Mouse (Mus musculus) frontal cortex, postnatal 25 days (tissue): ENCODE measurements around the gene Fhad1.

Experiments
- DNase-seq, 2 experiments: peaks; one replicate each; pipeline ENCODE4 v3.0.0; 2022; ENCODE audit warnings: low spot score in 2 of 2

The Fhad1 gene

DNA sequence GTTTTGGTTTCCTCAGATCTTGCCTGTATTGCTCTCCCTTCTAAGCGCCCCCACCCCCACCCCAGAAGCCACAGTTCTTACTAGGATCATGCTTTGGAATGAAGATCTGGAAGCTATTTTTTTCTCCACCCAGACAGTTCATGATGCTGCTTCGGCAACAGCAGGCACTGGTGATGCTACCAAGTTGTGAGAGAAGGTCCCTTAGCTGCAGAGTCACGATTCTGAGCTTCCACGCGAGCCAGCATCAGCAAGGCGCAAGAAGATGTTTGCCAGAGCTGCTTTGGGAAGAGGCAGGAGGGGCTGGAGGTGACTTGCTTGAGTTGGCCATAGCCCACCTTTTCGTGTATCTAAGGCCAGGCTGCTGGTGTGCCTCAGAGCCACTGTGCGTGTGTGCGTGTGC lies 129.4 kb downstream of the Fhad1 start:
- DNase-seq, result peak in 1 of 2 experiments; percentile 44

DNA sequence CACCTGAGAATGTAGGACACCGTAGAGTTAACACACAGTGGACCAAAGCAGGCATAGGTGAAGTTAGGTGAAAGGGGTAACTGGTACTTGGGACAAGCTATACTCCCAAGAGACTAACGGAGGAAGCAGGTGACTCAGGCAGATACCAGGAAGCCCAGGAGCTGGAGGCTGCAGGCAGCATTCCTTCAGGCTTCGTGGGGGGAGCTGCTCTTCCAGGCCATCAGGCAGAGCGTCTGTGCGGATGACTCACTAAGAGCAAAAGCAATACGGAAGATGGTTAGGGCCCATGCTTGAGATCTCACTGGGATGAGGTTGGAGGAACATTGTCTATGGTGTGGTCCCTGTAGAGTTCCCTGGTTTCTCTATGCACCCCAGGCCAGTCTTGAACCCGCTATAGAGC lies 132.0 kb downstream of the Fhad1 start:
- DNase-seq, result no peak

DNA sequence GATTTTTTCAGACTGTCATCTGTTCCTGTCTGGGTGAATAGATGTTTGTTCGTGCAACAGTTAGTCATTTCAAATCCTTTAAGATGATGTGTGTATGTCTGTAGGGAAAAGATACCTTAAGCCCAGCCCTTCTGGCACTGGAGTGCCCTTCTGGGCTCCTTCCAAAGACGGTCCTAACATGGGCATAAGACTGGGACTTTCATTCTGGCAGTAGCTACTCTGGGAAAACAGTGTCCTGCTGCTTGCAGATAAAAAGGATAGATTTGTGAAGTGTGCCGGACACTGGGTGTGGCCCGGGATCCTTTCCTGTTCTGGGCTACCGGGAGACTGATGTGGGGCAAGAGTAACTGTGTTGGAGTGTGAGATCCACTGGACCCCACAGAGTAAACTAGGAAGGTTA lies 132.9 kb downstream of the Fhad1 start:
- DNase-seq, result no peak

DNA sequence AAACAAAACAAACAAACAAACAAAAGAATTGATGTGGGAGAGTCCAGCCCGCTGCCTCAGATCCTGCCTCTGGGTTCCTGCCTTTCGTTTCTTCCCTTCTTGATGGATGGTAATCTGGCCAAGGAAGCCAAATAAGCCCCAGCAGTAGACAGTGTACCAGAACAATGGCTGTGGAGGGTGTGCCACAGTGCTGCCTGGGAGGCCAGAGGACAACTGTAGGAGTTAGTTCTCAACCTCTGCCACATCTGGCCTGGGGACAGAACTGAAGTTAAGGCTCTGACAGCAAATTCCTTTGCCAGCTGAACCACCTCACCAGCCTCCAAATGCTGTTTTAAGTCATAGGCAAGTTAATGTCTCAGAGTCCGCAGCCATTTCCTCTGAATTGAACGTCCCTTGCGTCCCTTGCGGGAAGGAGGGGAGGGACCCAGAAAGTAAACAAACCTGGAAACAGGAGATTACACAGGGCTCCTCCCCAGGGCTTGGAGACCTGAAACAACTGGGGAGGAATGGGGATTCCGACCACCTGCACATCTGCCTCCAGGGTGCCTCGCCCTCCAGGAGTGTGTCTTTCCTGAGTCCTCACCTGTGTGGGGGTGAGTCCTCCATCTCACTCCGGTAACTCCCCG lies 133.5 kb downstream of the Fhad1 start:
- DNase-seq, result no peak

DNA sequence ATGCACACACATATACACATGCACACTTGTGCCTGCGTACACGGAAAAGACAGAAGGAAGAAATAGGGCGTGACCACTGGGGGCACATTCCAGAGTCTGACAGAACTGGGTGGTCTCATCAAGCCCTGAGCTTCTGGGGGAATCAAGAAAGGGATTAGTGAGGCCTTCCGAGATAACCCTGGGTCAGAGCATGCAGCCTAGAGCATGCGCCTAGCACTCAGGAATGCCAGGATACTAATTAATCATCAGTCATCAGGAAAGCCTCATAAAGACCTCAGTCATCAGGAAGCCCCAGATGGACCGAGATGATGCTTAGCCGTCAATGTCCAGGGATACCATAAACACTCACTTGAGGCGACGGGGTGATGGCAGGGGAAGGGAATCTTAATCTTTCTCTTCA lies 135.0 kb downstream of the Fhad1 start:
- DNase-seq, result no peak

DNA sequence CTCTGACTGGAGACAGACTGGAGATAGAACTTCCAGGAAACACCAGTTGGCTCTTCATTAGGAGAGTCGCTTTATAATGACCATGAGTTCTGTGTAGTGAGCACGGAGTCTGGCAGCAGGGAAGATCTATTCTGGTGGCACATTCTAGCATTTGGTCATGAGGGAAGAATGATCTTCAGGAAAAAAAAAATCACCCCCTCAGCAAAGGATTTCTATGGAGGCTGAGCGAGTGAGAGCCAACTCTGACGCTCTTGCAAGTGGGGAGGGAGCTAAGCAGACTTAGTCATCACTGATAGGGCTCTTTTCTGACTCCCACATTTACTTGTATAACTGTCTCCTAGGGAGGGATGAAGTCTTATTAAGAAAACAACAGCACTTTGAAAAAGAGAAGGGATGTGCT lies 135.8 kb downstream of the Fhad1 start:
- DNase-seq, result no peak

DNA sequence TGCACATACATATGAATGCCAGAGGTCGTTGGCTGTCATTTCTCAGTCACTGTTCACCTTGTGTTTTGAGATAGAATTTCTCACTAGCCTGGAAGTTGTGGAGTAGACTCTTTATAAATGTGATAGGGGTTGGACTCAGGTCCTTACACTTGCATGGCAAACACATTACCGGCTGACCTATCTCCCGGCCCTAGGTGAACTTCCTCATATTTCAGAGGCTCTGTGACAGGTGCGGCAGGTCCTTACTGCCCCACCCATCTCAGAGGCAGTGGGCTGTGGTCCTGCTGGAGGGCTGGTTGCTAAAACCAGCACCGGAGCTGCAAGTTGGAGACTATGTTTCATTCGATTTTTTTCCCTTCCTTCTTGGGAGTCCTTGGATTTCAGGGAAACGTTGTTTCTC lies 136.3 kb downstream of the Fhad1 start:
- no peak for DNase-seq

DNA sequence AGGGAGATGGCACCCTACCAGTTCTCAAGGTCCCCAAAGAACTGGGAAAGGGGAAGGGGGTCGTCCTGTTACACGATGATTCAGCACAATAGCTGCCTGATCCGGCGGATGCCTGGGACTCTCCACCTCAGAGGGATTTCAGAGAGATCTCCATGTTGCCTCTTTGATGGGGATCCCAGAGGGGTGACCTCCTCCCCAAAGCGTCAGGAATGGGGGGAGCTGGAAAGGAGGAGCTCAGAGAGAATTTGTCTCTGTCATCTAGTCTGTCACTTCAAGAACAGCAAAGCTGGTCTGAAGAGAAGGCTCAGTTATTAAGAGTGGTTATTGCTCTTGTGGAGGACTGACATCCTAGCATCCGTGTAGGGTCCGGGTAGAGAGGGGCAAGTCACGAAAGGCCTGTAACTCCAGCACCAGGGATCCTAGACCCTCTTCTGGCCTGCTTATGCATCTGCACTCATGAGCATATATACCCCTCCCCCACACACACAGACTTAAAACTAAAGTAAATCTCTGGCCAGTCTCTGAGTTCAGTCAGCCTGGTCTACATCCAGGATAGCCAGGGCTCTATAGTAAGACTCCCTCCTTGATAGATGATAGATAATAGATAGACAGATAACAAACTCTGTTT lies 139.3 kb downstream of the Fhad1 start:
- DNase-seq, result no peak

DNA sequence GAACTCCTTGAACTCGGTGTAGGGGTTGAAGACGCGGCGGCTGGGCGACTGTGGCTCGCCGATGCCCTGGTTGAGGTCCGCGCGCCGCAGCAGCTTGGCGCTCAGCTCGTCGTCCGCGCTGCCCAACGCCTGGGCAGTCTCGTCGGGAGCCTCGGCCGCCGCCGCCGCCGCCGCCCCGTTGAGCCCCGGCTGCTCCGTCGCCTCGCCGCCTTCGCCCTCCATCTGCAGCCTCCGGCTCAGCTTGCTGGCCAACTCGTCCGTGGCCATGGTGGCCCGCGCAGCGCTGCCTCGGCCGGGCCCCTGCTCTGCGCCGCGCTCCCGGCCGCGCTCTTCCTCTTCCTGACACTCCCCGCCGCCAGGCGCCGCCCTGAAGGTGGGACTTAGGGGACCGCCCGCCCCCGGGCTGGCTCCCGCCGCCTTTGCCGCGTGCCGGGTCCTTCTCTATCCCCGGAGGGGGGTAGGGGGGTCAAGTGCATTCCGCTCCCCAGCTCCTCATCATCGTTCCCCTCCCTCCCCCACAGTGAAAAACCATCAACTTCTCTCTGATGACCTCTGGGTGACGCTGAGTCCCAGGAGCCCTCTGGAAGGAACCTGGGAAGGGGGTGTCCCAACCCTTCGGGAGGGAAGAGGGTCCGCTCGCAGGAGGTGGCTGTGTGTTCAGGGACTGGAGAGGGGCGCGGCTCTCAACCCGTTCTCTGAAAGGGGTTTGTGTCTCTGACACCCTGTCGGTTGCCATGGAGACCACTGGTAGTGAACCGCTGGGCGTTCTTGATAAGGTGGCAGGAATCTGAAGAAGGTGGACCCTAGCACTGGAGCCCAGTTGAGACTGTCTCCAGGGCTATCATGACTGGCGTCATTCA lies 140.1 kb downstream of the Fhad1 start, which contains the start of gene Efhd2:
Gene Efhd2, minus strand, starts transcription at position 320 of the 860 bp plus-strand sequence.
- DNase-seq, result peak in 1 of 2 experiments; percentile 59

DNA sequence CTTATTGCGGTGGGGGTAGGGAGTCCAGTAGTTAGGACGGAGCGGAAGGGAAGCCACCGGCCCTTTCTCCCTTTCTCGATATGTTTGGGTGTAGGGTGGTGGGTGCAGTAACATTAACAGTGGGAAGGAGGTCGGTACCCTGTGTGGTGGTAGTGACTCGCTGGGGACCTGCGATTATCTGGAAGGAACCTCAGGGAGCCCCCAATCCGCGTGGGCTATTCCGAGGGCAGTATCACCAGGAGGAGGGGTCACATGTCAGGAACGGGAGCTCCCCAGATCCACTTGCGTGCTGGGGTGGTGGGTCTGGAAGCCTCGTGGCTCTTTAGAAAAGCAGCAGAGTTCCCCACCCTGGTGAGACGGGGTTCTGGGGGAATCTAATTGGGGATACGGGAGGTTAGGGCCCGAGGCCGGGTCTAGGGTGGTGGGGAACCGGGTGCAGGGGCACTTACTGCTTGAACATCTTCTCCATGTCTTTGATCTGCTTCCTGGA lies 140.7 kb downstream of the Fhad1 start:
- DNase-seq, result no peak

DNA sequence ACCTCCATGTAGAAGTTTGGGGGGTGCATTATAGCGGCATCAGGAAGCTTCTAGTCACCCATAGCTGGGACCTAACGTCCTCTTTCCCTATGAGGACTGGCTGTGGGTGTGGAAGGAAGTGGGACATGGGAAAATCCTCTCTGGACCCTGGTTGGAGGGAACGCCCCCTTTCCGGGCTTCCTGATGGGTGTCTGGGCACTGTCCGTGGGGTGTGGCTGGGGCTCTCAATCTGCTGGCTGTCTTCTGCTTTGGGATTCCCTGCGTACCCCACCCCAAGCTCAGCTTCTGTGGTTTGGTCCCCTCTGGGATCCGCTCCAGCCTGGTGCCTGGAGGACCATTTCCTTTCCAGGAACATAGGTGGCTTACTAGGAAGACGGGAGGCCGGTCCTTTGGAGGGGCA lies 141.9 kb downstream of the Fhad1 start:
- DNase-seq, result peak in 1 of 2 experiments; percentile 9

DNA sequence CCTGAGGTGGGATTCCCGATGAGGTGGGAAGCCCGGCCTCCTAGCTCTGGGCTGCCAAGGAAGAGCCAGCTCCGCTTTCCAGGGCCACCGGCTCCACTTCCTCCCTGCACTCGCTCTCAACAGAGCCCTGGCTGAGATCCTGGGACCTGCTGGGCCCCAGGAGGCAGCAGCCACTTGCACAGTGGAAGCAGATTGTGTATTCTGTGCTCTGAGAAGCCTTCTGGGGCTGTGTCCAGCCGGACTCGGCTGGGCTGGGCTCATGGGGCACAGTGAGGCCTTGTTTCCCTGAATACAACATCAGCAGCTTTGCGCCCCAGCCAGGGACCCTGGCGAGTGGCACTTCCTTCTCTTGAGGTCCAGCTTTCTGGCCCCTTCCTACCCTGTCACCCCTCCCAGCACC lies 143.0 kb downstream of the Fhad1 start:
- DNase-seq, result peak in 1 of 2 experiments; percentile 55

DNA sequence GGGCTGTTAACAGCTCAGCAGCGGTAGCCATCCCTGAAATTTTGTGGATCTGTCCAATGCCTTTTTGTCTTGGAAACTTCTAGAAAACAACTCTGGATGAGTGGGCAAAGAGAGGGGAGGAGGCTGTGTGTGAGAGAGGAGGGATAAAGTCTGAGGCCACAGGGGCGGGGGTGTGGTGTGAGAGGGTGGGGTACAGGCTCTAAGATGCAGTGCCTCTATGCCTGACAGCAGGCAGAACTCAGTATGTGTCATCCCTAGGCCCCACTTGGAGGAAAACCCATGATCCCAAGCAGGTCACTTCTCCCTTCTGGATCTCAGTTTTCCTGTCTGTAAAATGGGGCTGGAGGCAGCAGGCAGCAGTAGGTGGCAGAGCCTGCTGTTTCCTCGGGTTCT lies 143.6 kb downstream of the Fhad1 start:
- no peak for DNase-seq

DNA sequence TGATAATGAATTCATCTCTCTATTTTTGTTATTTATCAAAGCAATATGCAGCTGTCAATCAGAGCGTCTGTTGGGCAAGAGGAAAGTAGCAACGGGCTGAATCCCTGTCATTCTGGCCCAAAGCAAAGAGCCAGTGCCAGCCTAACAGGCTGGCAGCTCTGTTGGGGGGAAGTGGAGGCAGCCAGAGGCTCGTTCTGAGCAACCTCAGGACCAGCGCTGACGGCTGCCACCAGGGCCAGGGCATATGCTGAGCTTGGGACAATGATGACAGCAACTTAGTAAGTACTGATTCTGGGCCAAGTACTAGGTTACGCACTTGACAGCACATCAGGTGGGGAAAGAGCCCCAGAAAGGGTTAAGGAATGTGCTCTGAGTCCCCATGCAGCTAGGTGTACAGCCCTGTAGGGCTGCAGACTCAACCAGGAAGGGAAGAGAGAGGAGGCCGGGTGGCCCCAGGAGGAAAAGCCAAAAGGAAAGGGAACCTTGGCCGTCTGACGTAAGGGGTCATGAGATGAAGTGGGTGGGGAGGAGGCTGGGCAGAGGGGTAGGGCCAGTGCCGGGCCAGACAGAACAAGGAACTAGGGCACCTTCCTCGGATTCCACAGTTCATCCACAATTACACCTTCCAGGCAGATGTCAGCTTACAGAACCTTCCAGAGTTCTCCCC lies 144.1 kb downstream of the Fhad1 start:
- DNase-seq, result peak in 1 of 2 experiments; percentile 8

DNA sequence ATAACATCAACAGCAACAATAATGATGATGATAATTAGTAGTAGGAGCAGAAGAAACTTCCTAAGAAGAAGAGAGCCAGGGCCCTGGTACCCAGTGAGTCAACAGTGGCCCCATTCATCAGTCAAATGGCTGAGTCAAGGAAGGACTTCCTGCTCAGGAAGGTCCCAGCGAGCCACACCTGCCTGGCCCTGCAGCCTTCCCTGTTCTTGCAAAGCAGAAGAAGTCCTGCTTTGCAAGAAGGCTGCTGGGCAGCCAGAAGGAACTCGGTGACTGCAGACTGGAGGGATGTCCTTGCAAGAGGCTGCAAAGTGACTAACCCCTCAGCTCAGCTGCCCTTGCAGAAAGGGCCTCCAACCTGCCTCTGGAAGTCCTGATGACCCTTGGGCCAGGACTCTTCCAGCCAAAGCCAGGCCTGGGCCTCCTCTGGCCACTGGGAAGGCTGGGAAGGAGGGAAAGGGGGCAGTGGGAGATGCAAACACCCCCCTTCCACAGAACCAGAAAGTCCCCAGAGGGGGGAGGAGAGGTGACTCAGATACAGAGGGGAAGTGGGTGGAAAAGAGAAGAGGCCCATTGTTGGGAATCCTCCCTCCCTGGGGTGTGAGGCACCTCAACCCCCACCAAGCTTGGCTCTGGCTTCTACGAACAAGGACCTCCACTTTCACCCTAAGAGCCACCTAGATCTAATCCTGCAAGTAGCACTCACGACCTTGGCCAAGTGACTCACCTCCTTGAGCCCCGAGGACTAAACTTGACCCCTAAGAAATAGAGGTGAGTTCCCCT lies 145.3 kb downstream of the Fhad1 start:
- DNase-seq, result peak in 1 of 2 experiments; percentile 9

DNA sequence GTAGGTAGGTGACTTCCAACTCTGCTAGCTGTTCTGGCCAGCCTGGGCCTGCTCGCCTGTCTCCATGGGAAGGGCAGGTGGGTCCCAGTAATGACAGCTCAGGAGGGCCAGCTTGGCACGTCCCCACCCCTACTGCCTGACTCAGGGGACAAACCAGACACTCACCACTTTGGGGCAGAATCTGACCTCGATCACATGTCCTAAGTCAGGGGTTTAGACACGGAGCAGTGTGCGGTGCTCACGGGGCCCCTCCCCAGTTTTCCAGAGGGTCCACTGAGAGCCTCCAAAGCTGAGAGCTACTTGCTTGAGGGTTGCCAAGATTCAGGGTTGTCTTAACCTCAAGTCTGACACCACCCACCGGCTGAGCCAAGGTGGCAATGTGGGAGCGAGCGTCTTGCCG lies 146.8 kb downstream of the Fhad1 start:
- peak in 1 of 2 experiments; percentile 8 for DNase-seq

DNA sequence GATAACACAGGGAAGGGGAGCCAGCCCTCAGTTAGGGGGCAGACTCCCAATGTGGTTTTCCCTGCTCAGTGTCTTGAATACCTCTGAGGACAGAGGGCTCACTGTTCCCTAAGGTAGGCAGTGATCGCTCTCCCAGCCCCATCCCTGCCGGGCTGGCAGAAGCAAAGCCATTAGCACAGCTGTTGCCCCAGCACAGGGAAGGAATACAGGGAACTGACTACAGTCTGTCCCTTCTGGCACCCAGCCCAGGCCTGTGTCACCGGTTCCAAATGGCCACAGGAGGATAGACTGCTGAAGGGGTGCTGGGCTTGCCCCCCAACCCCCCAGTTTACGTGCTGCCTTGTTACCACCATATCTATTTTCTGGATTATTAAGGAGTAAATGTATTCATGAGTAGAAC lies 147.4 kb downstream of the Fhad1 start:
- DNase-seq, result peak in 1 of 2 experiments; percentile 52

DNA sequence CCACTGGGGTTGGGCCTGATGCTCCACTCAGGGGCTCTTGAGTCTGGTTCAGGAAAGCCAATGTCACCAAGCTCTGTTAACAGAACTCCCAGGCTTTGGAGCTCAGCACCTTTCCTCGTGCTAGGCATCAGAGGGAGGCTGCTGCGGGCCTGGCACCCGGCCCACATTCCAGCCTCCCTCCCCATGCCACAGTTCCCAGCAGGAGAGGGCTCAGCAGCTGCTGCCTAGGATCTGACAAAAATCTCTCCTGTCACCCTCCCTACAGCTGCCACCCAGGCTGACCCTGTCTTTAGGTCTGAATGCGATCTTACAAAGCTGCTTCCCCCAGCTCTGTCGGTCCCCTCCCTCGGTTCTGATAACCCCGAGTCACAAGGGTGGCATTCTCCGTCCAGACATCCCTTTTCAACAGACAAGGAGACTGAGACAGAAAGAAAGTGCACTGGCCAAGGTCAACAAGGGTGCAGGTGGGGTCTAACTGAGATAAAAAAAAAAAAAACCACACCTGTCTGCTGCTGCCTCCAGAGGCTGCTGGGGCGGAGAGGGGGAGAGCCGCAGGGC lies 147.9 kb downstream of the Fhad1 start:
- DNase-seq, result peak in 1 of 2 experiments; percentile 32

DNA sequence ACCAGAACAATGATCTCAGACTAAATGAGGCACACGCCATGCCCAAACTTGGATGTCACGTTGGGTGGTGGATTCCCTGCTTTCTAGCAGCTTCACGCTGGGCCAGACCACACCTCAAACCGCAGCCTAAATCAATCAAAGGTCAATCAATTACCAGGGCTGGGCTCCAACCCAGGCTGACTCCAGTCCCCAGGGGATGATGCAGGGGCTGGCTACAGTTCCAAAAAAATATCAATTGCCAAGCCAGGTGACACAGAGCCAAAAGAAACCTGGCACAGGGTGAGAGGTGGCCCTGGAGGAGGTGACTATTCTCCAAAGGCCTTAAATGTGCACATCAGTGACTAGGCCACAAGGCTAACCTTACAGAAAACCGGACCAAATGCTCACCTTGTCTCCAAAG lies 149.3 kb downstream of the Fhad1 start:
- peak in 1 of 2 experiments; percentile 3 for DNase-seq

DNA sequence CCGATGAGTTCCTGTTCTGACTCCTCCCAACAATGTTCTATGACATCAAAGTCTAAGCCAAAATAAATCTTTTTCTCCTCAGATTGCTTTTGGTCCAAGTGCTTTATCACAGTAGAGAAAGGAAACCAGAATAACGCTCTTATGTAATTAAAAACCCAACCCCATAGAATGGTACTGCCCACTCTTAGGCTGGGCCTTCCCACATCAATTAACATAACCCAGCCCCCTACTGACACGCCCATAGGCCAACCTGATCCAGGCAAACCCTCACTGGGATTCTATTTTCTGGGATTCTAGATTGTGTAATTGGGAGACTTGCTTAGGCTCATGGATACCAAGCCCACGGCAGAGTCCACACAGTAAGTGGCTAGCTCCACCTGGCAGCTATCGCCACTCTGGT lies 149.9 kb downstream of the Fhad1 start:
- DNase-seq, result peak in 1 of 2 experiments; percentile 5

DNA sequence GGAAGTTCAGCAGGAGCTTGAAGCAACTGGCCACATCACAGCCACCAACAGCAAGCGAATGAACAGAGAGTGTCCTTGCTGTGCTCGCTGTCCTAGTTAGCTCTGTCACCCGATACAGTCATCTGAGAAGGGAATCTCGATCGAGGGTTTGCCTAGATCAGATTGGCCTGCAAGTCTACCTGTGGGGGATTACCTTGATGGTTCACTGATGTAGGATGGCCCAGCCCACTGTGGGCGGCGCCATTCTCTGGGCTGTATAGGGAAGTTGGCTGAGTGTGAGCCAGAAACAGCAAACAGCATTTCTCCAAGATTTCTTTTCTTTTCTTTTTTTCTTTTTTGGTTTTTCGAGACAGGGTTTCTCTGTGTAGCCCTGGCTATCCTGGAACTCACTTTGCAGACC lies 150.4 kb downstream of the Fhad1 start:
- peak in 1 of 2 experiments; percentile 5 for DNase-seq
